Comparison of ENCODE assay signal across 8 mouse cellular contexts in the genomic region with DNA sequence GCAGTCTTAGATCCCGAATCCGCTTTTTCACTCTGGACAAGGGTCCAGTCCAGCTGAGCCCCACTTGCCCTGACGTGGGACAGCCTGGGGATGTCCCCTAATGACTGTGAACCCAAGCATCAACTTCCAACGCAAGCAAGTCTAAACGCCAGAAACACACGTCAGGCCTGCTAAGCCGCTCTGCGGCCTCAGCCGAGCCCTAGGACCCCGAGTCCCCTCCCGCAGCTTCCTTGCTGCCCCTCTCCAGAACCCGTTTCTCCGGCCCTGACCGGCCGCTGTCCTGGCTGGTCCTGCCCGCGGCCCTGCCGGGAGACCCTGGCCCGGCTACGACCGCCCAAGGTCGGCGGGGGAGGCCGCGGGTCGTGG. TPM values are rescaled to one million over a fixed set of nuclear protein-coding genes. Genes with fewer than 3 reads are reported as not detected.
DNase-seq lines count a peak whose midpoint lies in the region; ATAC-seq and TF ChIP-seq lines count a peak whose summit lies in the region.

No protein-coding gene starts in this region.

- TF ChIP-seq POLR2A in CH12.LX (IDR thresholded peaks at IDR 0.05; ENCODE audit: low read depth, low read length), result no peak

- WGBS in heart, embryonic 10.5 days, result 2% methylated on average over 26 of the region's 26 CpGs
- WGBS in kidney, postnatal 0 days, result 2% methylated on average over 26 of the region's 26 CpGs
- WGBS in midbrain, embryonic 14.5 days, result 1% methylated on average over 26 of the region's 26 CpGs

- TF ChIP-seq CTCF in CH12.LX (conservative IDR thresholded peaks at IDR 0.05 in 1 of 2, IDR thresholded peaks at IDR 0.05 in 1 of 2; ENCODE audit: low read depth in 2 of 2, low read length in 2 of 2), result no peak
- no peak for TF ChIP-seq CTCF in kidney, postnatal 0 days (IDR thresholded peaks at IDR 0.05; ENCODE audit: low read depth)

- H3K4me3 ChIP-seq in heart, embryonic 10.5 days, result peak overlapping the region; percentile 93
- peak overlapping the region; percentile 67 to 88 (median 76) for H3K4me3 ChIP-seq in CH12.LX (replicated peaks in 1 of 3; ENCODE audit: low read depth in 2 of 3, low read length in 2 of 3, poor library complexity in 1 of 3)
- peak overlapping the region; percentile 95 for H3K4me3 ChIP-seq in erythroblast, embryonic 14.5 days (replicated peaks)
- peak overlapping the region; percentile 95 for H3K4me3 ChIP-seq in kidney, postnatal 0 days (replicated peaks; ENCODE audit: low read depth, low read length)
- peak overlapping the region; percentile 84 for H3K4me3 ChIP-seq in midbrain, embryonic 14.5 days (replicated peaks; ENCODE audit: low read depth, low read length)

- peaks cover 7% of the 10 kb centered on the region for H3K79me2 ChIP-seq in CH12.LX (replicated peaks; ENCODE audit: control insufficient read depth, extremely low read depth, insufficient read depth, poor library complexity, severe bottlenecking)

- H3K4me1 ChIP-seq in heart, embryonic 10.5 days, result peaks cover 23% of the 10 kb centered on the region
- peaks cover 10 to 28% of the 10 kb centered on the region in 2 experiments for H3K4me1 ChIP-seq in CH12.LX (ENCODE audit: control insufficient read depth in 1 of 2, insufficient read depth in 2 of 2)
- H3K4me1 ChIP-seq in erythroblast, embryonic 14.5 days (ENCODE audit: control insufficient read depth), result peaks cover 32% of the 10 kb centered on the region
- H3K4me1 ChIP-seq in kidney, postnatal 0 days (replicated peaks; ENCODE audit: insufficient read depth, low read length), result peaks cover 6% of the 10 kb centered on the region; the same call in 1 of the 2 replicates
- peaks cover 7% of the 10 kb centered on the region; the same call in 1 of the 2 replicates for H3K4me1 ChIP-seq in midbrain, embryonic 14.5 days (ENCODE audit: control insufficient read depth, insufficient read depth, low read length)

- peak overlapping the region; percentile 62 for H3K4me2 ChIP-seq in CH12.LX (ENCODE audit: insufficient read depth, low read depth, poor library complexity, severe bottlenecking)
- H3K4me2 ChIP-seq in kidney, postnatal 0 days (ENCODE audit: low read length), result peak overlapping the region; percentile 82
- H3K4me2 ChIP-seq in midbrain, embryonic 14.5 days (ENCODE audit: low read length), result peak overlapping the region; percentile 96

- peak overlapping the region; percentile 88 for H3K9ac ChIP-seq in CH12.LX (ENCODE audit: insufficient read depth, low read depth)
- peak overlapping the region; percentile 93 for H3K9ac ChIP-seq in kidney, postnatal 0 days (ENCODE audit: low read depth, low read length)
- H3K9ac ChIP-seq in midbrain, embryonic 14.5 days (replicated peaks; ENCODE audit: low read length), result peak overlapping the region; percentile 94

- ATAC-seq in kidney, postnatal 0 days (replicated peaks; ENCODE audit: low FRiP score, low read depth), result peak; percentile 69
- ATAC-seq in midbrain, embryonic 14.5 days (ENCODE audit: low FRiP score, low TSS enrichment), result peak; percentile 64

- no peaks in the 10 kb centered on the region for H3K36me3 ChIP-seq in heart, embryonic 10.5 days
- H3K36me3 ChIP-seq in CH12.LX (replicated peaks in 1 of 2; ENCODE audit: control insufficient read depth in 1 of 2, insufficient read depth in 1 of 2, low read length in 1 of 2), result peaks cover 0 to 2% of the 10 kb centered on the region in 2 experiments
- peaks cover 7% of the 10 kb centered on the region for H3K36me3 ChIP-seq in erythroblast, embryonic 14.5 days (ENCODE audit: control insufficient read depth)
- H3K36me3 ChIP-seq in kidney, postnatal 0 days (ENCODE audit: insufficient read depth, low read length), result no peaks in the 10 kb centered on the region
- H3K36me3 ChIP-seq in midbrain, embryonic 14.5 days (ENCODE audit: control insufficient read depth, insufficient read depth, low read length), result no peaks in the 10 kb centered on the region

- no peak for DNase-seq in heart, embryonic 10.5 days (ENCODE audit: low spot score)
- no peak for DNase-seq in heart, adult 11 months
- DNase-seq in CH12.LX (ENCODE audit: extremely low read depth), result peak; percentile 37
- DNase-seq in kidney, postnatal 0 days (ENCODE audit: low spot score), result peak; percentile 59
- DNase-seq in midbrain, embryonic 14.5 days, result peak; percentile 66
- DNase-seq in thymus, adult 18-20 months, result no peak
- no peak for DNase-seq in frontal cortex, adult 2 months (ENCODE audit: extremely low spot score in 1 of 2, low spot score in 1 of 2)

- TF ChIP-seq EP300 in CH12.LX (IDR thresholded peaks at IDR 0.05; ENCODE audit: low read length), result no peak

- no peaks in the 10 kb centered on the region for H3K9me3 ChIP-seq in heart, embryonic 10.5 days
- no peaks in the 10 kb centered on the region for H3K9me3 ChIP-seq in CH12.LX (replicated peaks; ENCODE audit: low read length)
- H3K9me3 ChIP-seq in erythroblast, embryonic 14.5 days (ENCODE audit: control insufficient read depth, low read length), result no peaks in the 10 kb centered on the region
- no peaks in the 10 kb centered on the region for H3K9me3 ChIP-seq in kidney, postnatal 0 days (replicated peaks; ENCODE audit: low read length)
- H3K9me3 ChIP-seq in midbrain, embryonic 14.5 days (ENCODE audit: control insufficient read depth, low read length), result no peaks in the 10 kb centered on the region

- TF ChIP-seq RAD21 in CH12.LX (IDR thresholded peaks at IDR 0.05; ENCODE audit: low read depth, low read length), result no peak

- peak overlapping the region; percentile 98 for H3K27ac ChIP-seq in heart, embryonic 10.5 days
- H3K27ac ChIP-seq in CH12.LX (ENCODE audit: insufficient read depth, low read depth), result no peak overlapping the region
- peak overlapping the region; percentile 96 for H3K27ac ChIP-seq in kidney, postnatal 0 days
- peak overlapping the region; percentile 77 for H3K27ac ChIP-seq in midbrain, embryonic 14.5 days (replicated peaks; ENCODE audit: low read depth, low read length)

- in situ Hi-C loops in CH12.LX (cut with MboI; ENCODE audit: low pct_ligation_motif_present, low pct_unique_long_range_greater_than_20kb, low sequenced_read_pairs), result no loop called here

- H3K27me3 ChIP-seq in heart, embryonic 10.5 days (ENCODE audit: insufficient read depth, poor library complexity, severe bottlenecking), result no peaks in the 10 kb centered on the region
- H3K27me3 ChIP-seq in CH12.LX (replicated peaks), result no peaks in the 10 kb centered on the region
- no peaks in the 10 kb centered on the region for H3K27me3 ChIP-seq in erythroblast, embryonic 14.5 days (ENCODE audit: control insufficient read depth)
- no peaks in the 10 kb centered on the region for H3K27me3 ChIP-seq in kidney, postnatal 0 days (ENCODE audit: insufficient read depth, low read length)
- no peaks in the 10 kb centered on the region for H3K27me3 ChIP-seq in midbrain, embryonic 14.5 days (ENCODE audit: control insufficient read depth, insufficient read depth, low read length)

- dilution Hi-C loops in CH12.LX (cut with MboI; ENCODE audit: extremely low pct_ligation_motif_present, extremely low pct_unique_long_range_greater_than_20kb, low sequenced_read_pairs), result no loop called here

TF ChIP-seq in CH12.LX, 34 proteins besides CTCF, POLR2A, EP300 and RAD21:
- TF ChIP-seq IRF4 (IDR thresholded peaks at IDR 0.05; ENCODE audit: low read depth, low read length) (0 out of 2 replicates have a peak, but pooled peaks have one; percentile 18), JUN (IDR thresholded peaks at IDR 0.05; ENCODE audit: insufficient read depth, low read depth, low read length) (no peak), RCOR1 (conservative IDR thresholded peaks at IDR 0.05; ENCODE audit: low read depth, low read length) (0 out of 2 replicates have a peak, but pooled peaks have one; percentile 20), HCFC1 (IDR thresholded peaks at IDR 0.05; ENCODE audit: low read depth, low read length) (peak; percentile 27; the same call in 1 of the 2 replicates), UBTF (IDR thresholded peaks at IDR 0.05; ENCODE audit: low read depth, low read length) (no peak), MXI1 (IDR thresholded peaks at IDR 0.05; ENCODE audit: low read depth, low read length) (peak; percentile 17; the same call in 1 of the 2 replicates), CHD2 (IDR thresholded peaks at IDR 0.05; ENCODE audit: low read length) (peak; percentile 36; the same call in 1 of the 2 replicates), POLR2AphosphoS2 (IDR thresholded peaks at IDR 0.05; ENCODE audit: low read depth, low read length) (no peak), JUND (conservative IDR thresholded peaks at IDR 0.05; ENCODE audit: low read depth, low read length) (no peak)

RNA-seq across cellular contexts. Expression of a gene that starts 21.6 kb away (rescaled TPM):
- 21.3 and 29.9 TPM in 2 replicates for polyA plus RNA-seq in heart, embryonic 10.5 days (2016; fragmentation: Nextera tagmentation; extraction: Ambion mirVana)
- total RNA-seq in CH12.LX (2012; rRNA removed) (13.1 and 13.3 TPM in 2 replicates), CH12.LX (2014; rRNA removed) (11.7 and 12.2 TPM in 2 replicates)
- 11.7 and 13.1 TPM in 2 replicates for polyA plus RNA-seq in CH12.LX (2012; ENCODE audit: insufficient read length, low read depth)
- 0.40 and 0.51 TPM in 2 replicates for polyA plus RNA-seq in erythroblast, embryonic 14.5 days (2012)
- 22.8 and 23.0 TPM in 2 replicates for polyA plus RNA-seq in kidney, postnatal 0 days (2015; fragmentation: Nextera tagmentation; extraction: Ambion mirVana)
- polyA plus RNA-seq in midbrain, embryonic 14.5 days (2014; fragmentation: Nextera tagmentation; extraction: Ambion mirVana), result 21.5 and 23.9 TPM in 2 replicates
- 33.8 and 34.4 TPM in 2 replicates for polyA plus RNA-seq in frontal cortex, adult 2 months (2012; rRNA removed)

RNA-seq across cellular contexts. Expression of a gene that starts 25.1 kb away (rescaled TPM):
- 177 and 181 TPM in 2 replicates for polyA plus RNA-seq in heart, embryonic 10.5 days (2016; fragmentation: Nextera tagmentation; extraction: Ambion mirVana)
- 107 and 109 TPM in 2 replicates for total RNA-seq in CH12.LX (2012; rRNA removed)
- total RNA-seq in CH12.LX (2014; rRNA removed), result 70.9 and 73.8 TPM in 2 replicates
- polyA plus RNA-seq in CH12.LX (2012; ENCODE audit: insufficient read length, low read depth), result 90.8 and 95.1 TPM in 2 replicates
- polyA plus RNA-seq in erythroblast, embryonic 14.5 days (2012), result 10.8 and 14.0 TPM in 2 replicates
- polyA plus RNA-seq in kidney, postnatal 0 days (2015; fragmentation: Nextera tagmentation; extraction: Ambion mirVana), result 256 and 279 TPM in 2 replicates
- polyA plus RNA-seq in midbrain, embryonic 14.5 days (2014; fragmentation: Nextera tagmentation; extraction: Ambion mirVana), result 180 and 218 TPM in 2 replicates
- 95.5 and 98.3 TPM in 2 replicates for polyA plus RNA-seq in frontal cortex, adult 2 months (2012; rRNA removed)

RNA-seq across cellular contexts. Expression of a gene that starts 47.7 kb away (rescaled TPM):
- polyA plus RNA-seq in heart, embryonic 10.5 days (2016; fragmentation: Nextera tagmentation; extraction: Ambion mirVana), result 101 and 114 TPM in 2 replicates
- total RNA-seq in CH12.LX (2012; rRNA removed) (76.2 and 77.3 TPM in 2 replicates), CH12.LX (2014; rRNA removed) (67.5 and 70.3 TPM in 2 replicates)
- 124 and 133 TPM in 2 replicates for polyA plus RNA-seq in CH12.LX (2012; ENCODE audit: insufficient read length, low read depth)
- polyA plus RNA-seq in erythroblast, embryonic 14.5 days (2012), result 5.7 and 5.8 TPM in 2 replicates
- polyA plus RNA-seq in kidney, postnatal 0 days (2015; fragmentation: Nextera tagmentation; extraction: Ambion mirVana), result 82.7 and 93.3 TPM in 2 replicates
- 145 and 148 TPM in 2 replicates for polyA plus RNA-seq in midbrain, embryonic 14.5 days (2014; fragmentation: Nextera tagmentation; extraction: Ambion mirVana)
- polyA plus RNA-seq in frontal cortex, adult 2 months (2012; rRNA removed), result 74.8 and 85.2 TPM in 2 replicates

Comparison
In these comparisons a context has a peak if more than half of its experiments do, and no peak if none do; other contexts are left out.
1. DNase-seq: peak in CH12.LX (single experiment), kidney, postnatal 0 days (single experiment) and midbrain, embryonic 14.5 days (single experiment); none in heart, embryonic 10.5 days (single experiment), heart, adult 11 months (single experiment), thymus, adult 18-20 months (0 of 2) and frontal cortex, adult 2 months (0 of 2).
2. RNA of a gene that starts 47.7 kb away (polyA plus RNA-seq): 145 to 148 TPM in midbrain, embryonic 14.5 days, 124 to 133 TPM in CH12.LX, 101 to 114 TPM in heart, embryonic 10.5 days, 74.8 to 85.2 TPM in frontal cortex, adult 2 months and 82.7 to 93.3 TPM in kidney, postnatal 0 days; 5.7 to 5.8 TPM in erythroblast, embryonic 14.5 days; every median in the first group is over 10 times any median in the second.
3. Peak in every context shown above with its lines, with median percentiles within 50 percentile points of each other: H3K4me3 ChIP-seq, H3K4me2 ChIP-seq and H3K9ac ChIP-seq.